In the genomic region with DNA sequence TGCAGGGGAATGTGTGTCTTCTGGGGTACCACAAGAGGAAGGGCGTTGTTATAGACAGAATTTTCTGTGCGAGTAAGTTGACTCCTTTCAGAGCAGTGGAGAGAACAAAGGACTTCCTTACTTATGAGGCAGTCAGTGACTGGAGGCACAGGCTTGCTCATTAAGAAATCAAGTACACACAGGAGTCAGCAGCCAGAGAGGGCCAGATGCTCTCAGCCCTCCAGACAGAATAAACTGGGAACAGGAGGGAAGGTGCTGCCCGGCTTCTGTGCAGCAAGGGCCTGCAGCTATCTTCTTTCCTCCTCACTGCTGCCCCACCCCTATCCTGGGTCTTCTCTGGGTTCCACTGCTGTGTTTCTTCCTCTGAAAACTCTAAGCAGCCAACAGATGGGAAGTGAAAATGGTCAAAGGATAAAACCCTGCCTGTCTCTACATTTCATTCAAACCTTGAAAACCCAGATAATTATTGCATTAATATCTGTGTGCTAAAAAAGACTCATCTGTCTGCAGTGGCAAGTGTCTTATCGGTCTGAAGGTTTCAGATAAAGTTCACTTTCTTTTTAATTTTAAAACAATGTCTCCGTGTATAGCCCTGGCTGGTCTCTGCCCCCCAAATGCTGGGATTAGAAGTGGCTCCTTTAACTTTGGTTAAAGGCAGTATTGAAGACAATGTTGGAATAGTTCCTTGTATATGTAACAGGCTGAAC, we compare ENCODE assay signal across 11 mouse cellular contexts. TPM values are rescaled to one million over a fixed set of nuclear protein-coding genes. Genes with fewer than 3 reads are reported as not detected.
DNase-seq lines count a peak whose midpoint lies in the region; ATAC-seq and TF ChIP-seq lines count a peak whose summit lies in the region.
"Had no signal": no experiment of that assay in that cellular context is flagged by ENCODE, and none has a peak within 500 bp of the region (broad histone marks: within the 10 kb centered on the region; RNA-seq: fewer than 3 reads in every experiment).

No protein-coding gene starts in this region.

- peaks cover 4% of the 10 kb centered on the region; the same call in 1 of the 2 replicates for H3K4me1 ChIP-seq in cerebellum, adult 2 months (ENCODE audit: control insufficient read depth, insufficient read depth, low read length)
- peaks cover 8% of the 10 kb centered on the region for H3K4me1 ChIP-seq in forebrain, postnatal 0 days (ENCODE audit: insufficient read depth)
- peaks cover 17% of the 10 kb centered on the region for H3K4me1 ChIP-seq in midbrain, embryonic 10.5 days

- no peaks in the 10 kb centered on the region for H3K27me3 ChIP-seq in cerebellum, adult 2 months (ENCODE audit: control insufficient read depth, insufficient read depth, low read length)
- H3K27me3 ChIP-seq in forebrain, postnatal 0 days (ENCODE audit: insufficient read depth, low read length): no peaks in the 10 kb centered on the region
- no peaks in the 10 kb centered on the region for H3K27me3 ChIP-seq in midbrain, embryonic 10.5 days (ENCODE audit: low read depth, poor library complexity, severe bottlenecking)

- peaks cover 9% of the 10 kb centered on the region for H3K36me3 ChIP-seq in forebrain, postnatal 0 days (ENCODE audit: insufficient read depth)
- peaks cover 36% of the 10 kb centered on the region for H3K36me3 ChIP-seq in midbrain, embryonic 10.5 days

- H3K4me3 ChIP-seq in cerebellum, adult 2 months (replicated peaks; ENCODE audit: insufficient read depth, low read depth, low read length): no peak overlapping the region
- H3K4me3 ChIP-seq in forebrain, postnatal 0 days (ENCODE audit: low read depth, low read length): no peak overlapping the region
- H3K4me3 ChIP-seq in midbrain, embryonic 10.5 days: no peak overlapping the region
- H3K4me3 ChIP-seq: myocyte had no signal

- no peak overlapping the region for H3K4me2 ChIP-seq in forebrain, postnatal 0 days (ENCODE audit: low read depth)

- peak overlapping the region; percentile 28; the same call in 1 of the 2 replicates for H3K9ac ChIP-seq in forebrain, postnatal 0 days
- H3K9ac ChIP-seq: liver, embryonic 14.5 days had no signal

- no peak for TF ChIP-seq CTCF in cerebellum, adult 2 months (IDR thresholded peaks at IDR 0.05; ENCODE audit: borderline replicate concordance, insufficient read depth, low read depth, low read length)
- no peak for TF ChIP-seq CTCF in forebrain, postnatal 0 days (IDR thresholded peaks at IDR 0.05; ENCODE audit: low read depth)

- peak overlapping the region; percentile 40; the same call in 1 of the 2 replicates for H3K27ac ChIP-seq in cerebellum, adult 2 months (ENCODE audit: insufficient read depth, low read length)
- H3K27ac ChIP-seq in forebrain, postnatal 0 days (ENCODE audit: low read depth, low read length): peak overlapping the region; percentile 75
- peak overlapping the region; percentile 82 for H3K27ac ChIP-seq in midbrain, embryonic 10.5 days (replicated peaks)
- H3K27ac ChIP-seq: liver, embryonic 14.5 days had no signal

- peak; percentile 80 for ATAC-seq in forebrain, postnatal 0 days
- no peak for ATAC-seq in inflammation-experienced regulatory T-cells, adult 6 months
- ATAC-seq: intestine, embryonic 16.5 days had no signal

- TF ChIP-seq POLR2A in cerebellum, adult 2 months (IDR thresholded peaks at IDR 0.05; ENCODE audit: borderline replicate concordance, insufficient read depth, low read length): no peak

- H3K9me3 ChIP-seq in forebrain, postnatal 0 days (ENCODE audit: low read length): no peaks in the 10 kb centered on the region
- no peaks in the 10 kb centered on the region for H3K9me3 ChIP-seq in midbrain, embryonic 10.5 days (replicated peaks)

- 80% methylated on average over 5 of the region's 5 CpGs for WGBS in cerebellum, adult 2 months
- 35% methylated on average over 5 of the region's 5 CpGs for WGBS in forebrain, postnatal 0 days
- 70% methylated on average over 5 of the region's 5 CpGs for WGBS in midbrain, embryonic 10.5 days

- no peak for DNase-seq in cerebellum, adult 2 months
- no peak for DNase-seq in cerebellum, postnatal 10 days
- DNase-seq in brain, adult 2 months (ENCODE audit: low read depth, low spot score): peak; percentile 60
- no peak for DNase-seq in forebrain, postnatal 0 days
- DNase-seq in midbrain, embryonic 10.5 days (ENCODE audit: low spot score): no peak
- DNase-seq in lung, postnatal 10 days: no peak
- DNase-seq in left cerebral cortex, postnatal 14 days (ENCODE audit: low spot score in 2 of 2): no peak

- intact Hi-C loops in left cerebral cortex, postnatal 14 days (cut with DNase I): no loop called here

RNA-seq across cellular contexts. Expression of a gene that starts 53.9 kb away (rescaled TPM):
- 3.0 and 3.5 TPM in 2 replicates for polyA plus RNA-seq in cerebellum, adult 2 months (2012; rRNA removed)
- 18.6 and 25.6 TPM in 2 replicates for total RNA-seq in forebrain, postnatal 0 days (2014; rRNA removed)
- polyA plus RNA-seq in forebrain, postnatal 0 days (2015; fragmentation: Nextera tagmentation; extraction: Ambion mirVana): 13.1 and 14.2 TPM in 2 replicates
- 0.42 and 0.60 TPM in 2 replicates for polyA plus RNA-seq in midbrain, embryonic 10.5 days (2016; fragmentation: Nextera tagmentation; extraction: Ambion mirVana)
- 1 to 10 TPM in 2 of 3 experiments, under 1 TPM in 1; 0.64 to 2.3 (median 1.3) TPM for polyA plus RNA-seq in inflammation-experienced regulatory T-cells, adult 6 months (2017; shearing (Covaris generic))
- 10 to 100 TPM in 1 of 2 experiments, 1 to 10 TPM in 1; 10.0 to 14.7 TPM for total RNA-seq in left cerebral cortex, postnatal 14 days (2021)

RNA-seq across cellular contexts. Expression of a gene that starts 56.1 kb away (rescaled TPM):
- 698 and 753 TPM in 2 replicates for polyA plus RNA-seq in cerebellum, adult 2 months (2012; rRNA removed)
- total RNA-seq in forebrain, postnatal 0 days (2014; rRNA removed): 738 and 1,020 TPM in 2 replicates
- polyA plus RNA-seq in forebrain, postnatal 0 days (2015; fragmentation: Nextera tagmentation; extraction: Ambion mirVana): 708 and 819 TPM in 2 replicates
- polyA plus RNA-seq in midbrain, embryonic 10.5 days (2016; fragmentation: Nextera tagmentation; extraction: Ambion mirVana): 805 and 934 TPM in 2 replicates
- 1,000 to 10,000 TPM; 1,603 to 2,042 (median 1,729) TPM for polyA plus RNA-seq in inflammation-experienced regulatory T-cells, adult 6 months (2017; shearing (Covaris generic))
- 1,000 to 10,000 TPM; 1,045 to 1,071 TPM for total RNA-seq in left cerebral cortex, postnatal 14 days (2021)
